Mouse (Mus musculus): ENCODE measurements at regions not wholly inside any gene's neighbourhood (a gene's known extent, or its start where the extent isn't known, plus 50 kb on each side); places are given as distances from the start of the nearest gene placed in this dataset.

DNA sequence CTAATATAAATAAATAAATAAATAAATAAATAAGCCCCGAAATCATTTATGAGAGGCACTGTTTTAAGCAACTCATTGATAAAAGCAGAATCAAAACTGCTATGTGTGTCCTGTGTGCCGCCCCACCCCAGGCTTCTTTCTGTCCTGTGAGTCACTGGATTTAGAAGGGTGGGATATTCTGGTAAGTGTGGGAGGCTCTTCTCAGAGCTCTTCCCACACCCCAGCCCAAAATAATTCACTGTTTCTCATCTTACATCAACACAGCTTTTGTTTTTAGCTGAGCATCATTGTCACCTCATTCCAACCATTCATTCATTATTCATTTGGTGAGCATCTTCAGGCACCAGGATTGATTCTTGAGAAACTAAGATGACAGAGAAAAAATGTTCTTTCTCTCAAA, 118.4 kb downstream of the Barx2 start:
- no peak for TF ChIP-seq CTCF (conservative IDR thresholded peaks at IDR 0.05; ENCODE audit: low read length)
- no peak for TF ChIP-seq NANOG (IDR thresholded peaks at IDR 0.05; ENCODE audit: borderline replicate concordance, low read length)
- TF ChIP-seq POU5F1 (IDR thresholded peaks at IDR 0.05; ENCODE audit: borderline replicate concordance, low read length), result no peak
- Histone ChIP-seq H3K9me3 (ENCODE audit: low read length) (no peaks in the 10 kb centered on the region), H3K4me3 (replicated peaks; ENCODE audit: low read length) (no peak overlapping the region), H3K4me1 (replicated peaks; ENCODE audit: low read depth, low read length) (no peaks in the 10 kb centered on the region), H3K27me3 (ENCODE audit: insufficient read depth, low read length) (no peaks in the 10 kb centered on the region), H3K36me3 (ENCODE audit: insufficient read depth, low read length) (no peaks in the 10 kb centered on the region)

DNA sequence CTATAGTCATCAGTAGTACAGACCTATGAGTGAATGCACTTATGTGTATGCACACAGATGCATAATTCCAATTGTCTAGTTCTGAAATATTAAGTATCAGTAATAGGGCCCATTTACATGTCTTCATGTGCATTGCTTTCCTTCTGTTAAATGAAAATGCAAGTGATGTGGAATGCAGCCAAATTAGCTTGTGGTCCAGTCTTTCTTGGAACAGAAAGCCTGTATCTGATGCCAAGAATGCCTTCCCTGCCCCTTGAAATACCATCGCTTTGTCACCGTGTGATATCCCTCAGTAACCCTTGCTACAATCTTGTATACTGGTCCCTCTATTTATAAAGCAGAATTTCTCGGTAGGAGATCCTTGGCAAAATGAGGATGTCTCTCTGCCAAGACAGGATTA, 137.3 kb downstream of the Barx2 start:
- Histone ChIP-seq H3K4me1 (replicated peaks; ENCODE audit: low read depth, low read length) (no peaks in the 10 kb centered on the region), H3K27me3 (ENCODE audit: insufficient read depth, low read length) (no peaks in the 10 kb centered on the region), H3K36me3 (ENCODE audit: insufficient read depth, low read length) (no peaks in the 10 kb centered on the region), H3K9me3 (ENCODE audit: low read length) (no peaks in the 10 kb centered on the region), H3K4me3 (replicated peaks; ENCODE audit: low read length) (no peak overlapping the region)
- no peak for TF ChIP-seq CTCF (conservative IDR thresholded peaks at IDR 0.05; ENCODE audit: low read length)
- TF ChIP-seq NANOG (IDR thresholded peaks at IDR 0.05; ENCODE audit: borderline replicate concordance, low read length), result no peak
- no peak for TF ChIP-seq POU5F1 (IDR thresholded peaks at IDR 0.05; ENCODE audit: borderline replicate concordance, low read length)

DNA sequence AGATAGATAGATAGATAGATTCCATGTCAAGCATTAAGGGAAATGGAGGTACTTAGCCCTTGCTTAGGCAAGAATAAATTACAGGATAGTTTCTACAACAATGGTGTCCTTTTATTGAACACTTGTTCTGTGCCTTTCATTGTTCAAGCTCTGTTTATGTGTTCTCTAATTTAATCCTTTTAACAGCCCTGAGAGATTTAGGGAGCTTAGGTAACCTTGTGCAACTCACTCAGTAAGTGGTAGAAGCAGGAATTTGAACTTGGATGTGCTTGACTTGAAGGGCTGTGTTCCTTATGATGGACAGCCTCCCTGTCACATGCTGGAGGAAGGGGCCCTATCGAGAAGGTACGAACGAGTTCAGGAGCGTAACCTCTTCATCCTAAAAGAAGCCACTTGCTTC, 147.9 kb downstream of the Barx2 start:
- TF ChIP-seq CTCF (conservative IDR thresholded peaks at IDR 0.05; ENCODE audit: low read length), result no peak
- TF ChIP-seq POU5F1 (IDR thresholded peaks at IDR 0.05; ENCODE audit: borderline replicate concordance, low read length), result no peak
- no peak for TF ChIP-seq NANOG (IDR thresholded peaks at IDR 0.05; ENCODE audit: borderline replicate concordance, low read length)
- Histone ChIP-seq H3K9me3 (ENCODE audit: low read length) (0 out of 2 replicates have a peak, but pooled peaks cover 6% of the 10 kb centered on the region), H3K36me3 (ENCODE audit: insufficient read depth, low read length) (no peaks in the 10 kb centered on the region), H3K4me3 (replicated peaks; ENCODE audit: low read length) (no peak overlapping the region), H3K27me3 (ENCODE audit: insufficient read depth, low read length) (no peaks in the 10 kb centered on the region), H3K4me1 (replicated peaks; ENCODE audit: low read depth, low read length) (no peaks in the 10 kb centered on the region)

DNA sequence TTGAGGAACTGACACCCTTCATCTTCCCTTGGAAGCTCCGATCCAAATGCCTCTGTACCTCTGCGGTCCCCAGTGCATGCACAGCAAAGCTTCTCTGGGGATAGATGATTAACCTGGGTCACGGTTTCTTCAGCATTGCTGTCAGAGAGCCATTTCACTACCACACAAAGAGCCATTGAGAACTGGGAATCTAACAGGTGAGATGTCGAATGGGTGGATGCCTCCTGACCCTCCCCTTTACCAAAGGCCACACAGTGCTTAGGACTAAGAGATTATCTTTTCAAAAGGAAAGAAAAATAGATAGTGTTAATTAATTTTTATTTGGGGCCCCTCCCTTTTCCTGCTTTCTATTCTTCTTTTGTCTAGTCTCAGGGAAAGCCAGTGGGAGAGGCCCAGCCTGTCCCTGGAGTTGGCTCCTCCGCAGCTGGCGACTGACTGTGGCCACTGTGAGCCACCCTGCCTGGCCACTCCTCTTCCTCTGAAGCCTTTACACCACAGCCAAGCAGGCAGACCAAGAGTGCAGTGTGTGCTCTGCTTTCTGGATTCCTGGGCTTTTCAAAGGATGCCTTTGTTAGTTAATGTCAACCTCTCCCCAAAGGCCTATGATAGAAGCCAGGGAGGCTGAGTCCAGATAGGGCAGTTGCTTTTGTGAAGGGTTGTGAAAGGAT, 155.2 kb downstream of the Barx2 start:
- H3K36me3 ChIP-seq (ENCODE audit: insufficient read depth, low read length), result no peaks in the 10 kb centered on the region
- no peaks in the 10 kb centered on the region for H3K9me3 ChIP-seq (ENCODE audit: low read length)
- H3K4me1 ChIP-seq (replicated peaks; ENCODE audit: low read depth, low read length), result peaks cover 4% of the 10 kb centered on the region; the same call in 1 of the 2 replicates
- no peak overlapping the region for H3K4me3 ChIP-seq (replicated peaks; ENCODE audit: low read length)
- TF ChIP-seq CTCF (conservative IDR thresholded peaks at IDR 0.05; ENCODE audit: low read length), result no peak
- TF ChIP-seq NANOG (IDR thresholded peaks at IDR 0.05; ENCODE audit: borderline replicate concordance, low read length), result no peak
- TF ChIP-seq POU5F1 (IDR thresholded peaks at IDR 0.05; ENCODE audit: borderline replicate concordance, low read length), result no peak
- H3K27me3 ChIP-seq (ENCODE audit: insufficient read depth, low read length), result no peaks in the 10 kb centered on the region

DNA sequence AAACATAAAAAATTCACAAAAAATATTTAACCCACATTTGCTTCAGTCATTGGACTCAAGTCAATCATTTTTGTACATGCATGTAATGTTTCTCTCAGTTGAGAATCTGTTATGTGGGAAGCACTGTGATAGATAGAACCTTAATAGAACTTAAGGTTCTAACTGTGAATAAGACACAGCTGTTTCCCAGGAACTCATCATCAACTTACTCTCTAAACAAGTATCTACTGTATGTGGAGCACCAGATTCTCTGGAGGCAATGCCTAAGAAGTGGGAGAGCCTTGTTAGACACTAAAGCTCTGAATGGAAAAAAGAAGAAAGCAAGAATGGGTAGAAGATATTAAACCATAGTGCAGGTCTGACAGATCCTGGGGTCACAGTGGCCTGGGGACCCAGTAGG, 182.8 kb downstream of the Barx2 start:
- H3K4me1 ChIP-seq (replicated peaks; ENCODE audit: low read depth, low read length), result no peaks in the 10 kb centered on the region
- H3K36me3 ChIP-seq (ENCODE audit: insufficient read depth, low read length), result no peaks in the 10 kb centered on the region
- no peaks in the 10 kb centered on the region for H3K27me3 ChIP-seq (ENCODE audit: insufficient read depth, low read length)
- no peak for TF ChIP-seq CTCF (conservative IDR thresholded peaks at IDR 0.05; ENCODE audit: low read length)
- no peak for TF ChIP-seq NANOG (IDR thresholded peaks at IDR 0.05; ENCODE audit: borderline replicate concordance, low read length)
- no peak for TF ChIP-seq POU5F1 (IDR thresholded peaks at IDR 0.05; ENCODE audit: borderline replicate concordance, low read length)
- 0 out of 2 replicates have a peak, but pooled peaks cover 5% of the 10 kb centered on the region for H3K9me3 ChIP-seq (ENCODE audit: low read length)
- H3K4me3 ChIP-seq (replicated peaks; ENCODE audit: low read length), result no peak overlapping the region

DNA sequence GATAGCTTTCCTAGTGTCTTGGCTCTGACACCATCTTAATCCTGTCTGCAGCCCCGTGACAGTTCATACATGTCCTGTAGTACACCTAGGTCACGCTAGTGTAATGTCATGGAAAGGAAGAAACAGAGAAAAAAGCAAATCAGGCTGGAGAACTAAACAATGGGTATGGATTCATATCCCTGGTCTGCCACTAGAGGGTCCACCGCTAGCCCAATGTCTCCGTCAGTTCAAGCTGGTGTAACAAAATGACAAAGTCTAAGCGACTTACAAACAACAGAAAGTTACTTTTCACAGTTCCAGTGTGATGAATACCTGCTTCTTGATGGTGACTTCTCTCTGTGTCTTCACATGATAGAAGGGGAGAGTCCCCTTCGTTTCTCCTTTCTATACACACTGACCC, 194.0 kb downstream of the Barx2 start:
- H3K4me1 ChIP-seq (replicated peaks; ENCODE audit: low read depth, low read length), result peaks cover 1% of the 10 kb centered on the region; the same call in 1 of the 2 replicates
- TF ChIP-seq POU5F1 (IDR thresholded peaks at IDR 0.05; ENCODE audit: borderline replicate concordance, low read length), result no peak
- TF ChIP-seq CTCF (conservative IDR thresholded peaks at IDR 0.05; ENCODE audit: low read length), result peak; percentile 48
- no peaks in the 10 kb centered on the region for H3K36me3 ChIP-seq (ENCODE audit: insufficient read depth, low read length)
- H3K27me3 ChIP-seq (ENCODE audit: insufficient read depth, low read length), result peaks cover 21% of the 10 kb centered on the region
- H3K4me3 ChIP-seq (replicated peaks; ENCODE audit: low read length), result no peak overlapping the region
- H3K9me3 ChIP-seq (ENCODE audit: low read length), result no peaks in the 10 kb centered on the region

DNA sequence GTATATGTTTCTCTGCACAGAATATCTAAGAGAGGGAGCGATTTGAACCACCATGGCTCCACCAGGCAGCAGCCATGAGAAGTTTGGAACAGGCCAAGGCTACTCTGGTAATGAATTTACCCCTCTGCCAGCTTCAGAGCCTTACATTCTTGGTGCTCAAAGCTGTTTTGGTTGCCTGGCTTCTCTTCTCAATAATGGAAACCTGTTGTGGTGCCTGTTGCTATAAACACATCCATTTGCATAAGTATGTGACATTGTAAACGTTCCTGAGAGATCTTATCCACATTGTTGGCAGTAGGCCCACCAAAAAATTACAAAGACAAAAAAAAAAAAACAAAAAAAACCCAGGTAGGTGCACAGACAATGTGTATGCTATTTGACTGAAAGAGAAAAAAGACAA, 203.2 kb downstream of the Barx2 start:
- Histone ChIP-seq H3K9me3 (ENCODE audit: low read length) (peaks cover 13% of the 10 kb centered on the region), H3K36me3 (ENCODE audit: insufficient read depth, low read length) (no peaks in the 10 kb centered on the region), H3K27me3 (ENCODE audit: insufficient read depth, low read length) (peaks cover 19% of the 10 kb centered on the region), H3K4me1 (replicated peaks; ENCODE audit: low read depth, low read length) (peaks cover 26% of the 10 kb centered on the region), H3K4me3 (replicated peaks; ENCODE audit: low read length) (no peak overlapping the region)
- no peak for TF ChIP-seq CTCF (conservative IDR thresholded peaks at IDR 0.05; ENCODE audit: low read length)
- TF ChIP-seq POU5F1 (IDR thresholded peaks at IDR 0.05; ENCODE audit: borderline replicate concordance, low read length), result no peak
- no peak for TF ChIP-seq NANOG (IDR thresholded peaks at IDR 0.05; ENCODE audit: borderline replicate concordance, low read length)

DNA sequence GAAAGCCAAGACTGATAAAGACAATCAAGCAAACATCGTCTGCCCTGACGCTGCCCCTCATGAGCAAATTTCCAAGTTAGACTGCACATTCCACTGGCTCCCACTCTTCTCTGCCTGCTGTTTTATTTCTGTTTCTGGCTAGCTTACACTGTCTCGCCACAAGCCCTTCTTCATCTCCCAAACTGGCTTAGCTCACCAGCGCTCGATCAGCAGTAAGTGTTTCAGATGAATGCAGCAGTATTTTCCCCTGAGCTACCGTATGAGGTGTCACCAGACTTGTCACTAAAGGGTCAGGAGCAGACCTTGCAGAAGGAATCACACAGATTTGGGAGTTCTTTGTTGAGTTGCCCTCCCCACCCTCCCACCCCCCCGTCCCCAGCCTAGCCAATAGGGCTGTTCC, 206.6 kb downstream of the Barx2 start:
- Histone ChIP-seq H3K4me3 (replicated peaks; ENCODE audit: low read length) (no peak overlapping the region), H3K9me3 (ENCODE audit: low read length) (peaks cover 13% of the 10 kb centered on the region), H3K27me3 (ENCODE audit: insufficient read depth, low read length) (peaks cover 12% of the 10 kb centered on the region), H3K36me3 (ENCODE audit: insufficient read depth, low read length) (no peaks in the 10 kb centered on the region), H3K4me1 (replicated peaks; ENCODE audit: low read depth, low read length) (peaks cover 8% of the 10 kb centered on the region)
- TF ChIP-seq CTCF (conservative IDR thresholded peaks at IDR 0.05; ENCODE audit: low read length), result no peak
- TF ChIP-seq POU5F1 (IDR thresholded peaks at IDR 0.05; ENCODE audit: borderline replicate concordance, low read length), result no peak
- no peak for TF ChIP-seq NANOG (IDR thresholded peaks at IDR 0.05; ENCODE audit: borderline replicate concordance, low read length)
